Mouse (Mus musculus) megakaryocyte, embryonic 14.5 days (primary cell): ENCODE data around the gene Hspbp1.

Experiments
- FLI1 ChIP-seq: IDR thresholded peaks from 2 replicates; pipeline ENCODE4 v1.6.1; 2012; ENCODE audit warnings: low read length, inconsistent platforms, mixed read lengths
- GATA1 ChIP-seq: IDR thresholded peaks from 3 replicates; pipeline ENCODE4 v1.6.1; 2012; ENCODE audit warnings: mixed read lengths, low read length, inconsistent platforms, borderline replicate concordance

- no peak for TF ChIP-seq GATA1
- no peak for TF ChIP-seq FLI1
These were observed at the start of gene Hspbp1 for GRCm38 (mm10) chr7:4684632-4685417.
